Mouse (Mus musculus) small intestine, adult 2 months (tissue): ENCODE results near the gene Ptprk.

Source experiments
- CTCF ChIP-seq: fragments of 200-500 bp; IDR thresholded peaks from 2 replicates; pipeline ENCODE4 v1.5.1; 2012; ENCODE audit warnings: low read depth, mild to moderate bottlenecking, control low read depth, inconsistent platforms, low read length, moderate library complexity, mixed read lengths; ENCODE audit not compliant: insufficient replicate concordance, insufficient read length; ENCODE audit errors: extremely low read depth
- POLR2A ChIP-seq: fragments of 200-500 bp; IDR thresholded peaks from 2 replicates; pipeline ENCODE4 v1.6.1; 2012; ENCODE audit warnings: low read depth, mild to moderate bottlenecking, control low read depth, inconsistent platforms, low read length, moderate library complexity

DNA sequence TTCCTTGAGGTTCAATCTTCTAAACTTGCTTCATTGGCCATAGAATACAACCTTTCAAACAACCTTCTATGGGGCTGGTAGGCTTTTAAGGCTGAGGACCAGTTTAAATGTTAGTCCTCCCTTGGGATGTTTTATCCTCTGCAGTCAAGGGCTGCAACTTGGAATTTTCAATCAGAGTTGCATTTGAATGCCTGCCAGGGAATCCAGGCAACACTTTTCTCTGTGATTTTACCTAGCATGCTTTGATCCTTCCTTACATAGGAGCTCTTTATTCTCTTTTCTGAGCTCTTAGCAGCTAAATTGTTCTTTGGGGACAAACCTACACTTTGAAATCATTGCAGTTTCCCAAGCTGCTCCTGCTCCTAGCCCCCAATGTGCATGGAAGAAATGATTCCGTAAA, 149.8 kb downstream of the Ptprk start:
- TF ChIP-seq CTCF: no peak
- TF ChIP-seq POLR2A: no peak
